Mouse (Mus musculus): Measurements from ENCODE around the gene Fam69b.
A peak's percentile ranks its signal among the peaks of the same experiment; 100 is the strongest.

The Fam69b gene

DNA sequence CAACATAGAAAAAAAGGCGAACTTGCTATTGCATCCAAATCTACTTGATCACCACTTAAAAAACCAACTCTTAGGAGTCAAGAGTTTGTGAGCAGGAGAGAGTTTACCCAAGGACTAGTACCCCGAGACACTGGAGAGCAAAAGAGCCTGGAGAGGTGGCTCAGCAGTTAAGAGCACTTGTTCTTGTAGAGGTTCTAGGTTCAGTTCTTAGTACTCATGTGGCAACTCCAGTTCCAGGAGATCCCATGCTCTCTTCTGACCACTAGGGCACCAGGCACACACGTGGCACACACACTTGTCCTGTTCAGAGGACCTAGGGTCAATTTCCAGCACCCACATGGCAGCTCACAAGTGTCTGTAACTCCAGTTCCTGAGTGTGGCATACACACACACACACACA, 2.2 kb upstream of the Fam69b start:
- DNase-seq (ENCODE audit: low read depth) = no peak

DNA sequence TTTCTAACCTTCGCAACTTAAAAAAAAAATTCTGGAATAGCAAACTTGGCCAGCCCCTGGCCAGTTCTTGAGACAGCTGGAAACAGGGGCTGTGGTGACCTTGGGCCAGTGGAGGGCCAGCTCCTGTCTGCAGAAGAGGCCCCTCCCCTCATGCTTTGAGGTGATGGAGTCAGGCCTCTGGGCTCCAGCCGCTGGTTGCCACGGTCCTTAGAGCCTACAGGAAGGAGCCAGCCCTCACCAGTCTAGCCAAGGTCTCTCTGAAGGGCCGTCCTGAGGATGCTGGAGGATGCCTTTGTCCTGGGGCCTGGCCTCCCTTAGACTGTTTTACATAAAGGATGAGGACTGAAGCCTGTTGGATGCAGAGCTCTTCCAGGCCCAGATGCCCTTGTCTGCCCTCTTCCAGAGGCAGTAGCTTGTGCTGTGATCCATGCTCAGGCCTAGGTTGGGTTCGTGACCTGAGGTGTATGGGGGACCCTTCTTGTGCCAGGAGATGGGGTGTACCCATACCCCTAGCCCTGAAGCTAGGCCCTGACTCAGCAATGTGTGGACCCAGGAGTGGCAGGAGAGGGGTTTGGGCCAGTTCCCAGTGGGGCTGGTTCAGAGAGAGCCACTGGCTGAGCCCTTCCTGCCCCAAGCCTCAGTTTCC, 658 bp downstream of the Fam69b start:
- no peak for DNase-seq (ENCODE audit: low read depth)

DNA sequence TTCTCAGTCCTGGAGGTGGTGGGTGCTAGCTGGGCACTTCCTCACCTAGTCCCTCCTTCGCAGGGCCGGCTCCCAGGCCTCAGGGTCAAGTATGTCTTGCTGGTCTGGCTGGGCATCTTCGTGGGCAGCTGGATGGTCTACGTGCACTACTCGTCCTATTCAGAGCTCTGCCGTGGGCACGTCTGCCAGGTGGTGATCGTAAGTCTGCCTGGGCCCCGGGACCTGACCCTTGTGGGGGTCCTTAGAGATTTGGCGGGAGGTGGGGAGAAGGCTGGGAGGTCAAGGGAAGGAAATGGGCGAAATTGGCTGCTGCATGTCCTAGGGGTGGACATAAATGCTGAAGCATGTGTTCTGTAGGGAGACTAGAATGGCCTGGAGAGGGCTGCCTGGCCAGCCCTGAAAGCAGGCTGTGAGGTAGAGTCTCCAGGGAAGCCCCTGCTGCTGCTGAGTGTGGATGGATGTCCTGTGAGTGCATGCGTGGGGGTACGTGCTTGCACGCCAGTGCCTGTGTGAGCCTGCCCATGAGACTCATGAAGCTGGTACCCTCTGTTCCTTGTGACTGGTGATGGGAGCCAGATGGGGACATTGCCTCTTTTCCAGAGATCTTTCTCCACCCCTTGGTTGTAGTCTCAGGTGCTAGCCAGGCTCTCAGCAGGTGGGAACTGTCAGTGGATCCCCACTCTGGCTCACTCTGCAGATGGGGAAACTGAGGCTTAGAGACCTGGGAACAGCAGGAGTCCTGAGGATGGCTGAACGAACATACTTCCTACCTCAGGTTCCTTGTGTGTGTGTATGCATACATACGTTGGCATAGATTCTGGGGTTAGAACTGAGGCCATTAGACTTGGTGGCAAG, 4.5 kb downstream of the Fam69b start:
- DNase-seq (ENCODE audit: low read depth) = no peak

DNA sequence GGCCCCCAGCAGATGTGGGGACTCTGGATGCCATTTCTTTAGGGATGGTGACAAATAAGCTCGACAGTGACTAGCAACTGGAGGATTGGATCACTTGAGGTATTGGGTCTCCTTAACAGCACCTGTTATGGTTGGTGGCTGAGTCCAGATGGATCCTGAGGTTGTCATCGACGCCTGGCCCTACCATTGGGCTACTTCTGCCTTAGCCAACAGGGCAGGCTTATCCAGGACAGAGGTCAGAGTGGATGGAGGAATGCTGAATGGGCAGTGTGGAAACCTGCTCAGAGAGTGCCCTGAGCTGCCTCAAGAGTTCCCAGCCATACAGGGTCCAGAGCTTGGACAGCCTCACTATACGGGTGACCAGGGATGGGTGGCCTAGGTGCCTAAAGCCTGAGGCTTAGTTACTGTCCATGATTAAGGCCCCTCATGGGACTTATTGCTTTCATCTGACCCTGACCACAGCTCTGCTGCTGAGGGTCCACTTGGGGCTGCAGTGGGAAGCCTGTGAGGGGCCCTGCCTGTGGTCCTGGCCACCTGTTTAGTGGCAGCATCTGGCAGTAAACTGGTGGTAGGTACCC, 5.8 kb downstream of the Fam69b start:
- no peak for DNase-seq (ENCODE audit: low read depth)

GRCm38 (mm10) chr2:26634629-26635488, 6.6 kb downstream of the Fam69b start:
- no peak for DNase-seq (ENCODE audit: low read depth)

DNA sequence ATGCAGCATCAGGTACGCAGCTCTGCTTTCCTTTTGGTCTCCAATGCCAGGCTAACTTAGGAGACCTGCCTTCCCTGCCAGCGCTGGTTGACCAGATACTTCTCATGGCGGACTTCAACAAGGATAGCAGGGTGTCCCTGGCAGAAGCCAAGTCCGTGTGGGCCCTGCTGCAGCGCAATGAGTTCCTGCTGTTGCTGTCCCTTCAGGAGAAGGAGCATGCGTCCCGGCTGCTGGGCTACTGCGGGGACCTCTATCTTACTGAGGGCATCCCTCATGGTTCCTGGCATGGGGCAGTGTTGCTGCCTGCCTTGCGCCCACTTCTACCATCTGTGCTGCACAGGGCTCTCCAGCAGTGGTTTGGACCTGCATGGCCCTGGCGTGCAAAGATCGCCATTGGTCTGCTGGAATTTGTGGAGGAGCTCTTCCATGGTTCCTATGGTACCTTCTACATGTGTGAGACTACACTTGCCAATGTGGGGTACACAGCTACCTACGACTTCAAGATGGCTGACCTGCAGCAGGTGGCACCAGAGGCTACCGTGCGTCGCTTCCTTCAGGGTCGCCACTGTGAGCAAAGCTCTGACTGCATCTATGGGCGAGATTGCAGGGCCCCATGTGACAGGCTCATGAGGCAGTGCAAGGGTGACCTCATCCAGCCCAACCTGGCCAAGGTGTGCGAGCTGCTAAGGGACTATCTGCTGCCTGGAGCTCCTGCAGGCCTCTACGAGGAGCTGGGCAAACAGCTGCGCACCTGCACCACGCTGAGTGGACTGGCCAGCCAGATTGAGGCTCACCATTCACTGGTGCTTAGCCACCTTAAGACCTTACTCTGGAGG, 7.5 kb downstream of the Fam69b start:
- no peak for DNase-seq (ENCODE audit: low read depth)

GRCm38 (mm10) chr2:26636325-26636635, 8.0 kb downstream of the Fam69b start:
- DNase-seq (ENCODE audit: low read depth) = no peak

DNA sequence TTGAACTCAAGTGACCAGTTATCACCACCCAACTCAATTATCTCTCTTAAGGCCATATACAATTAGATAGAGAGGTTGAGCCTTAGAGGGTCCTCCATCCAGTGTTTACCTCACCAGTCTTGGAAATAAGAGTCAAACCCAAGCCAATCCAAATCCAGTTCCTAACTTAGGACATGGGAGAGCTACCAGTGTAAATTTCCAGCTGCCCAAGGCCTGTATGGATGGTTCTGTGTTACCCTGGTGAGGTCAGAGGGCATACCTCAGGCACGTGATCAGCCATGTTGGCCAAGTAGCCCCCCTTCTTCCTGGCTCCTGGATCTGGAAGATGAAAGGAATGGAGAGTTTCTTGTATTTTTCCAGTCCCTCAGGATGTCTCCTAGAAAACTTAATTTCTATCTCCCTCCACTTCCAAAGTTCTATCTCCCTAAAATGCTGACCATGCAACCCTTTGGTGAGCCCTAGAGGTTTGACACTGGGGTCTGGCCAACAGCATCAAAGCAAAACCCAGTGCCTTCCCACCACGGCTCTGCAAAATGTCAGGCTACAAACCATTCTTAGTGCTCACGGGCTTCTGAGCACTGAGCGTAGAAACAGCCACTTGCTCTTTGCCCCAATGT, 9.2 kb downstream of the Fam69b start:
- no peak for DNase-seq (ENCODE audit: low read depth)

- no peak for DNase-seq (ENCODE audit: low read depth)
These were observed 9.8 kb downstream of the Fam69b start for GRCm38 (mm10) chr2:26638039-26638438.

GRCm38 (mm10) chr2:26638572-26638971, 10.3 kb downstream of the Fam69b start:
- DNase-seq (ENCODE audit: low read depth) = no peak

DNA sequence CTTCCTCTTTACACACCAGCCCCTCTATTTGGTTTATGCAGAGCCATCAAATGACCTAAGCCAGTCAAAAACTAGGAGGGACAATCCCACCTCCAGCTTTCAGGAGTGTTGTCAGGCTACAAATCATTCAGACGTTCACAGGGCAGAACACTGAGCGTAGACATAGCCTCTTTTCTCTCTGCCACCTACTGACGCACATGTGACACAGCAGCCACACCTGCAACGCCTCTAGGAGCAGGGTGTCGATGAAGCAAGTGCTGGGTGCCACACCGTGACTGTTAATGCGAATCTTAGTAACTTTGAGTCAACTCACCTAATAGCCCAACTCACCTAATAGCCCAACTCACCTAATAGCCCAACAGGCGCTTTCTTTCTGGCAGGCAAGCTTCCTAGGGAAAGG, 10.8 kb downstream of the Fam69b start:
- DNase-seq (ENCODE audit: low read depth) = no peak

DNA sequence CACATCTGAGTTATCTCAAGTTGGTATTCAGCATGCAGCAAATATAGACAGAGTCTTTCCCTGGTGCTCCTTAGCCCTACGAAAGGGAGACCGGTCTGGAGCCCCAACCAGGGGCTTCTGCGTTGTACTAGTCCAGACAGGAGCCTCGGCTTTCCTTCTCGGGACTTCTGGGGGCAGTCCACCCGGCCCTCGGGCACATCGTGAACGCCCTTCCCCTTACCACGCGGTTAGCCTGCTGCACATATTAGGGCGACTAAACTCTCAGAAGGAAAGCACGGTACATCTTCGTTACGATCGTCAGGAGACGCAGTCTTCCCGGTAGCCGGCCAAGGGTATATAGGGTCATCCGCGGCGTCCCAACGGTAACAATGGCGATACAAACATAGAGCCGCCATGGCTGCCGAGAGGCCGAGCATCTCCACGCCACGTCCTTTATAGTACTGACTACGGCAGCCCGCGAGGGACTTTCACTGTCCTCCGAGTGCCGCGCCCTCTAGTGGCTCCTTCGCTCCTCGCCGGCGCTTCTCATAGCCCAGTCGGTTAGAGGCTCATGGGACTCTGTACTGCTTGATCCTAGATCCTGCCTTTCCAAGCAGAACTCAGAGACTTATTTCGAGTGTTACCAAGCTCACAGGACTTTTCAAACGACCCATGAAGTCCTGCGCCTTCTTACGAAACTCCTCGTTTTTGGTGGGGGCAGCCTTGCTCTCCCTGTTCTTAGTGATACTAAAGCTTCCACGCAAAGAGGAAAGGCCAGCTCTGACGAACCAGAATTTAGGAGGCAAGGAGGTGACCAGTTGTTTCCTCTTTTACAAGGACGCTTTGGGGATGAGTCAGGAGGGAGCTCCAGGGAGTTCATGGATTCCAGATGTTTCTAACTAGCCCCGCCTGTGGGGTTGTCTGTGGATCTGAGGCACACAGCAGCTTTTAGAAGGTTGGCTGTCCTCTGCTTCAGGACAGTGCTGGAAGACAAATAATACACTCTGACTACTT, 11.9 kb downstream of the Fam69b start:
- DNase-seq (ENCODE audit: low read depth) = peak; percentile 79

GRCm38 (mm10) chr2:26641006-26641647, 12.9 kb downstream of the Fam69b start:
- DNase-seq (ENCODE audit: low read depth) = no peak

GRCm38 (mm10) chr2:26643942-26644341, 15.7 kb downstream of the Fam69b start:
- DNase-seq (ENCODE audit: low read depth) = no peak

GRCm38 (mm10) chr2:26646643-26647293, 18.5 kb downstream of the Fam69b start:
- peak; percentile 76 for DNase-seq (ENCODE audit: low read depth)

GRCm38 (mm10) chr2:26654687-26655086, 26.4 kb downstream of the Fam69b start:
- DNase-seq (ENCODE audit: low read depth) = no peak

DNA sequence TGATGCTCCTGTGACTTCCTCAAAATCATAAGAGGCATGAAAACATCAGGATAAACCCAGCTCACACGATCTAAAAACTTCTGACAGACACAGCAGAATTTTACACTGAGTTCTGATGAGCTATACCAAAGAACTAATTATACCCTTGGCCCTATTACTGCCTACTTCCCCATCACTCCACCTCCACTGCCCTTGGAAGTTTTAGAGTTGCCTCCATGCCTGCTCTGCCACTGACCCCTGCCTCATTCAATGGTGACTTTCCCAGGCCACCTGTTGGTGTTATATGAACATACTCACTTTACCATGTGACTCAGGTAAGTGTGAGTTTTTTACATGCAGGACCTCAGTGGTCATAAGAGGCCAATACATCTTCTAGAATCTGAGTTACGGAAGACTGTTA, 29.2 kb downstream of the Fam69b start:
- no peak for DNase-seq (ENCODE audit: low read depth)

DNA sequence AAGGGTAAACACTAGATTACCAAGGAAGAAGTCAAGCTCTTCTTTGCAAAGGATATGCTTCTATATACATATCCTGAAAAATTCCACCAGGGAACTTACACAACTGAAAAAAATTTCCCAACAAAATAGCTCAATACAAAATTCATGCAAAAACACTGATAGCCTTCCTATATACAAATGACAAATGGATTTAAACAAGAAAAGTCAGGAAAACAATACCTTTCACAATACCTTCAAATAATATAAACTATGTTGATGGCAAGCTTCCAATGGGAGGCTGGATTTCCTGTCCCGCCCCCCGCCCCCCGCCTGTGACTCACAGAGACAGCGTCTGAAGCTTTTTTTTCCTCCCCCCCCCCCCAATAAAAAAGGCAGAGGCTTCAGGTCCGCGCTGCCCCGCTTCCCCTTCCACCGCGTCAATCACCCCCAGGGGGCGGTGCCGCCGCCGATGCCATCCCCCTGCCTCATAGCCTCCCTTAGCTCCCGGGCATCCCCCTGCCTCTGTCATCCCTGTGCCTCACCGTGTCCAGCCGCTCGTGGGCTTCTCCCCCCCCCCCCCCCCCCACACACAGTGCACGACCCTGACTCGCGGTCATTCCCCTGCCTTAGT, 33.0 kb downstream of the Fam69b start:
- no peak for DNase-seq (ENCODE audit: low read depth)

Data from fibroblast of lung, adult 2 months (primary cell).